Mouse (Mus musculus) lung, postnatal 4 days (tissue): ENCODE measurements around the gene Tnk2.
A peak's percentile ranks its signal among the peaks of the same experiment; 100 is the strongest.
"Not testable (repeated sequence)": the region's sequence is repeated elsewhere in the genome, so short reads cannot be mapped to it uniquely, and the experiment has no call there.

ENCODE experiments used
- DNase-seq, 2 experiments: peaks; one replicate each; pipeline ENCODE4 v3.0.0; 2021

Tnk2 gene

GRCm38 (mm10) chr16:32636871-32637521 lies 6.7 kb upstream of the Tnk2 start:
- DNase-seq = no peak

GRCm38 (mm10) chr16:32638476-32638875 lies 5.2 kb upstream of the Tnk2 start:
- peak; percentile 83 to 86 for DNase-seq

- DNase-seq = peak; percentile 25 to 31
Observed at GRCm38 (mm10) chr16:32640096-32640495, 3.6 kb upstream of the Tnk2 start.

GRCm38 (mm10) chr16:32640683-32641082 lies 3.0 kb upstream of the Tnk2 start:
- not testable (repeated sequence) for DNase-seq

- no peak for DNase-seq
Observed at GRCm38 (mm10) chr16:32641440-32642219, 2.0 kb upstream of the Tnk2 start.

GRCm38 (mm10) chr16:32642280-32642679 lies 1.4 kb upstream of the Tnk2 start:
- DNase-seq = no peak

- peak; percentile 60 to 72 for DNase-seq
Observed at GRCm38 (mm10) chr16:32644069-32644800, 561 bp downstream of the Tnk2 start.

- no peak for DNase-seq
Observed at GRCm38 (mm10) chr16:32644801-32645170, 1.1 kb downstream of the Tnk2 start.

- DNase-seq = peak; percentile 34 to 65
Observed at GRCm38 (mm10) chr16:32645361-32645914, 1.8 kb downstream of the Tnk2 start.

- DNase-seq = peak in 1 of 2 experiments; percentile 32
Observed at GRCm38 (mm10) chr16:32646014-32646413, 2.3 kb downstream of the Tnk2 start.

- no peak for DNase-seq
Observed at GRCm38 (mm10) chr16:32647712-32648111, 4.0 kb downstream of the Tnk2 start.

GRCm38 (mm10) chr16:32650461-32650860 lies 6.8 kb downstream of the Tnk2 start:
- DNase-seq = no peak

GRCm38 (mm10) chr16:32650974-32651618 lies 7.4 kb downstream of the Tnk2 start:
- no peak for DNase-seq

- peak in 1 of 2 experiments; percentile 24 for DNase-seq
Observed at GRCm38 (mm10) chr16:32654071-32654733, 10.5 kb downstream of the Tnk2 start.

- peak in 1 of 2 experiments; percentile 11 for DNase-seq
Observed at GRCm38 (mm10) chr16:32655534-32655933, 11.9 kb downstream of the Tnk2 start.

- peak in 1 of 2 experiments; percentile 51 for DNase-seq
Observed at GRCm38 (mm10) chr16:32656321-32656720, 12.6 kb downstream of the Tnk2 start.

- DNase-seq = peak; percentile 82 to 87
Observed at GRCm38 (mm10) chr16:32656794-32657193, 13.1 kb downstream of the Tnk2 start.

GRCm38 (mm10) chr16:32657498-32658250 lies 14.0 kb downstream of the Tnk2 start:
- DNase-seq = peak in 1 of 2 experiments; percentile 73

GRCm38 (mm10) chr16:32658743-32659171 lies 15.1 kb downstream of the Tnk2 start:
- DNase-seq = peak in 1 of 2 experiments; percentile 53

GRCm38 (mm10) chr16:32659385-32659784 lies 15.7 kb downstream of the Tnk2 start:
- peak; percentile 63 to 82 for DNase-seq

GRCm38 (mm10) chr16:32660095-32660494 lies 16.4 kb downstream of the Tnk2 start:
- DNase-seq = peak in 1 of 2 experiments; percentile 37
